Mouse (Mus musculus) E14TG2a.4 (cell line): ENCODE measurements around the gene Iqschfp.

ENCODE experiments used
- CTCF ChIP-seq: conservative IDR thresholded peaks from 2 replicates; pipeline ENCODE4 v1.5.1; 2014; ENCODE audit warnings: low read length
- NANOG ChIP-seq: IDR thresholded peaks from 2 replicates; pipeline ENCODE4 v1.6.1; 2014; ENCODE audit warnings: borderline replicate concordance, low read length, mixed read lengths
- POU5F1 ChIP-seq: IDR thresholded peaks from 2 replicates; pipeline ENCODE4 v1.6.1; 2014; ENCODE audit warnings: low read length, borderline replicate concordance

DNA sequence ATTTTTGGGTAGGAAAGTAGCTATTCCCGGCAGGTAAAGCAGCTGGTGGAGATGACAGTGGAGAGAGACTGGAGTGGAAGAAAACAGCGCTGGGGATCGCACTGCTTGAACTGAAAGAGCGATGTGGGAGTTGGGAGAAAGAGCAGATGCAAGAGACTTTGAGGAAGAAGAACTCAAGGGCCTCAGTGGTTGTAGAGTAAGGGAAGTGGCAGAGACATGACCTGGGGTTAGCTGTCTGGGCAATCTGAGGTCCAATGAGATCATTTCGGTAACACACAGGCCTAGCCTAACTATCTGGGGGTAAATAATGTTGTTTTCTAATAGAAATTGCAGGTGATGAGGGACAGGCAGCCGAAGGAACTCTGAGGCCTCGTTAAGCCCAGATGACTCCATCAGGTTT lies 774.3 kb downstream of the Iqschfp start:
- TF ChIP-seq CTCF: no peak
- no peak for TF ChIP-seq POU5F1
- TF ChIP-seq NANOG: no peak
